Mouse (Mus musculus): ENCODE data around the gene Tmem63b. TPM values are rescaled to one million over a fixed set of nuclear protein-coding genes. Genes with fewer than 3 reads are reported as not detected.
"Not testable (repeated sequence)": the region's sequence is repeated elsewhere in the genome, so short reads cannot be mapped to it uniquely, and the experiment has no call there.

The Tmem63b gene
- polyA plus RNA-seq, 1 experiment = 198 TPM

DNA sequence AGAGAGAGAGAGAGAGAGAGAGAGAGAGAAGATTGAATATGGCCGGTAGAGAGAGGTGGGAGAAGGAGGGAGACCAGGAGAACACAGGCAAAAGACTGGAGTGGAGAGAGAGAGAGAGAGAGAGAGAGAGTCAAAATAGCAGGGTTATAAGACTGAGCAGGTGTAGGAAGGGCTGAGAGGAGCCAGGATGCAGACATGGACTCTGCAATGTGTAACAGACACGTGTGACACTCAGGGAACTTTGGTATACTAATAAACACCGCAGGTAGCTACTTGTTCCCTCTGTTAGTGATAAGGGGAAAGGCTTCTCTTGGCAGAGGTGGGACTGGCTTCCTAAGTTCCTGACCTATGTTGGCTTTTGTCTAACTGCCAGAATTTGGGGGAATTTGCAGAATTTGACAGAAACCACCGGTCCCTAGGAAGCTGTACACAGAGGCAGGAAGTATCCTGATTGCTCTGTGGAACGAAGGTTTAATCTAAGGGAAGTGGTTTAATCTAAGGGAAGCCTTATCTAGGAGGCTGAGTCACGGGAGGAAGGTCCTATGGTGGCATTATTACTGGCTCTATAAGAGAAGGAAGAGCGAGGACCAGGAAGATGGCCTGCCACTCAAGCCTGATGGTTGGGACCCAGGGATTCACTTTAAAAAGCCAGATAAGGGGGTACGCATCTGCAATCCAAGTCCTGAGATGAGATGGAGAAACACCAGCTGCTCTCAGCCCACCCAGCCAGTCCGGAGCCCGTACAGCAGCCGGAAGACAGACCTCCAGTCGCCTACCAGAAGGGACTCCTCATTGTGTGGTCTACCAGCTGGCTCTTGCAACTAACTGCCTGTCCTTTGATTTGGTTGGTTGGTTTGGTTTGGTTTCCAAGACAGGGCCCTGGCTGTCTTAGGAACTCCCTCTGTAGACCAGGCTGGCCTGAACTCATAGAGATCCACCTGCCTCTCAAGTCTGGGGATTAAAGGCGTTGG is 57.5 kb downstream of the Tmem63b start:
- peak in 1 of 2 experiments; percentile 10 for DNase-seq (ENCODE audit: extremely low spot score in 1 of 2, low spot score in 1 of 2)

DNA sequence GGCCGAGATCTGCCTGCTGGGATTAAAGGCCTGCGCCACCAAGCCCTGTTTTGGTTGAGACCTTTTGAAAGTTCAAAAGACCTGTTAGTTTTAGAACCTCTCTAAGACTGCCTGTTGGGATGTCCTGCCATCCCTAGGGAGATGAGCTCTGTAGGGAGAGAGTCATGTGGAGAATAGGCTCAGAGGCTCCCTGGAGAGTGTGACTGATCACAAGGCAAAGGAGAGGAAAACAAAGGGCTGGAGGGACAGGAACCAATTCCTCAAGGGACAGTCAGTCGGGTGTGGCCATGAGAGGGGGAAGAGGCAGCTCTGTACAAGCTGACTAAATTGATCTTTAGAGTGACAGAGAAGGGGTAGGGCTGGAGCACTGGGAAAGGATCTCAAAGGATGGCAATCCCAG is 58.5 kb downstream of the Tmem63b start:
- no peak for DNase-seq (ENCODE audit: extremely low spot score in 1 of 2, low spot score in 1 of 2)

DNA sequence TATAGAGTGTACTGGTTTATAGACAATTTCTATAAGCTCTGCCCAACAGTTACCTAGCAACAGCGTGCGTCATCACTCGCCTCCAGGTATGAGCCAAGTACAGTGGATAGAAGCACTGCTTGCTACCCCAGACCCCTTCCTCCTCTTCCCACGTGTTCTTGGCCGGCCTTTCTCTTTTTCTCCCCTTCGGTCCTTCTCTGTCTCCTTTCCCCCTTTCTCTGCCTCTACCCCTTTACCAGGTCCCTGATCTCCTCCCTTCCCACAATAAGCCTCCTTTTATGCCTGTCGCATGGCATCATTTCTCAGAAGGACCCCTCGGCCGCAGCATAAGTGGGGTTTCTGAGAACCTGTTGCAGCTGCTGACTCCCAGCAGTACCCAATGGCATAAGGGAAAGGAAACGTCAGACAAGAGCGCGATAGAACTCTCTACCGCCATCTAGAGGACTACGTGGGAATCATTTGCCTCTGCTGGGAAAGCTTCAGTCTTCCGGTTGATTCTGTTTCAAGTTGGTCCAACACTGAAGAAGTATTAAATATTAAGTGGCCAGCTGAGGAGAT is 60.0 kb downstream of the Tmem63b start:
- DNase-seq (ENCODE audit: extremely low spot score in 1 of 2, low spot score in 1 of 2) = peak; percentile 57 to 89

DNA sequence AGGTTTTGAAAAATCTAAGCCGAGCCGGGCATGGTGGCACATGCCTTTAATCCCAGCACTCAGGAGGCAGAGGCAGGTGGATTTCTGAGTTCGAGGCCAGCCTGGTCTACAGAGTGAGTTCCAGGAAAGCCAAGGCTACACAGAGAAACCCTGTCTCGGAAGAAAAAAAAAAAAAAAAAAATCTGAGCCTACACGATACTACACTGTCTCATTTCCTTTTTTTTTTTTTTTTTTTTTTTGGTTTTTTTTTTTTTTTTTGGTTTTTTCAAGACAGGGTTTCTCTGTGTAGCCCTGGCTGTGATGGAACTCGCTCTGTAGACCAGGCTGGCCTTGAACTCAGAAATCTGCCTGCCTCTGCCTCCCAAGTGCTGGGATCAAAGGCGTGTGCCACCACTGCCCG is 63.3 kb downstream of the Tmem63b start:
- DNase-seq (ENCODE audit: extremely low spot score in 1 of 2, low spot score in 1 of 2) = not testable (repeated sequence)

DNA sequence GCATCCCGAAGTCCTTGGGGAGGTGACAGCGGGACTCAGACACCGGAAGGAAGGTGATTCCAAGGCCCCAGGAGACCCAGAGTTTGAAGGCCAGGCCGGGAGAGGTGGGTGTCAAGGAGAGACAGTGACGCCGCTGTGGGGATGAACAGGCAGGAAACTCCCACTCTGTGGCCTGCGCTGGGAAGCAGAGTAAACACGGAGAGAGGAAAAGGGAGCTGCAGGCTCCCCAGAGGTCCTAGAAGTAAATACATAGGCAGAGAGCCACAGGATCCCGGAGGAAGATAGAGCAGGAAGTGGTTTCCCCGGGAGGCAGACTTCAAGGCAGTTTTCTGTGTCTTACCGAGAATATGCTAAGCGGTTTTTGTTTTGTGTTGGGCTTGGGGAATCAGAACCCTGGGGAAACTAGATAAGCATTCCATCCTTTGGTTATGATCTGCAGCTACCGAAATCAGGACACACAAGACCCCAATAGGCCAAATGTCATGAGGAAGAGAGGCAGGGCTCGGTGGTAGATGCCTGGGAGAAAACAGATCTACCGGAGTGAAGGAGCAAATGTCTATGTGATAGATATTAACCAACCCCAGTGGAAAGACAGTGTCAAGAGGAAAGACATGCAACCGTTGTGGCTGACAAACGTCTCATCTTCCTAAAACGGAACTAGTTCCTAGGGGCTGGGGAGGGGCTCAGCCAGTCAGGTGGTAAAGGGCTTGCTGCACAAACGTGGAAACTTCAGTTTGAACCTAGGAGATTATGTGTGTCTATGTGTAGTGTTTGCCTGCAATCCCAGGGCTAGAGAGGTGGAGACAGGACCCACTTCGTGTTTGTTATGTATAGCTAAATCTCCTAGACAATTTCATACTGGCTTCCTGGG is 67.1 kb downstream of the Tmem63b start:
- no peak for DNase-seq (ENCODE audit: extremely low spot score in 1 of 2, low spot score in 1 of 2)

DNA sequence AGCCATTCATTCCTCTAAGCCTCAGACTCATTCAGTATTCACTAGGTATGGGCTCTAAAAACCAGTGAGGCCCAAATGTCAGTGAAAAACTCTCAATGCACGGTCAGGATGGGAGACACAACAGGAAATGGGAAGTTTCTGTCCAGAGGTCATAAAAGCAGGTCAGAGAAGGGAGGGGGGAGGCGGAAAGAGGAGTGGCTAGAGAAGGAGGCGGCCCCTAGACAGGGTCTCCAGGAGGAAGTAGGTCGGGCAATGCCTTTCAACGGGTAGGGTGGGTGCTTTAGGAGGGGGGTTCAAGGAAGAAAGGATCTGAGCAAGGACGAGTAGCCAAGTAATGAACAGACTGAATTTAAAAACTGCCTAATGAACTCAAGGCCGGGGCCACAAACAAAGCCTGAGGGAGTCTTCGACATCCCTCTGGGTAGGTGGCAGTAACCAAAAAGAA is 67.7 kb downstream of the Tmem63b start:
- DNase-seq (ENCODE audit: extremely low spot score in 1 of 2, low spot score in 1 of 2) = no peak

DNA sequence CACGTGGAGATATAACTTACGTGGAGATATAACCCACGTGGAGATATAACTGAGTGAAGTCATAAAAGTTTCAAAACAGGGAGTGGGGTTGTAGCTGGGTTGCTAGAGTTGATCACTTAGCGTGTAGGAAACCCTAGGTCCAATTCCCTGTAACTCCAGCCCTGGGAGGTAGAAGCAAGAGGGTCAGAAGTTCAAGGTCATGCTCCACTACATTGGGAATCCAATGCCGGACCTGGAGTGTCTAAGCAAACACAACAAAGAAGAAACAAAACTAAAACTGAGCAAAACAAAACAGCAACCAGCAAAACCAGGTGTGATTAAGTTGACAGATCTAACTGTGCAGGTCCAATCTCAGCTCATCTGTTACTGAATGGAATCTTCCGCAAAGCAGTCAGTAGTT is 69.0 kb downstream of the Tmem63b start:
- DNase-seq (ENCODE audit: extremely low spot score in 1 of 2, low spot score in 1 of 2) = no peak

DNA sequence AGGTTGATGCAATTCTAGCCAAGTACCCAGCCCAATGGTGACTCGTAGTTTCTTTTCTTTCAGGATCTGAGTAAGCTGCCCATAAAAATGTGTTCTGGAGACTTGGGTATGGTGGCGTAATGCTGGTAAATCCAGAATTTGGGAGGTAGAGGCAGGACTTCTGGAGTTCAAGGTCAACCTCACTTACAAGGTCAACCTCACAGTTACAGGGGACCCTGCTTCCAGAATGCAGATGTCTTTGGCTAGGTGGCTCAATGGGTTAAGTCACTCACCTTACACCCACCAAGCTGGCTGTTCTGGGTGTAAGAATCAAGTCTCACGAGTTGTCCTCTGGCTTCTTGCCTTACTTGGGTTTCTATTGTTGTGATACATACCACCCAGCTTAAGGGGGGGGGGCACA is 70.0 kb downstream of the Tmem63b start:
- DNase-seq (ENCODE audit: extremely low spot score in 1 of 2, low spot score in 1 of 2) = no peak

DNA sequence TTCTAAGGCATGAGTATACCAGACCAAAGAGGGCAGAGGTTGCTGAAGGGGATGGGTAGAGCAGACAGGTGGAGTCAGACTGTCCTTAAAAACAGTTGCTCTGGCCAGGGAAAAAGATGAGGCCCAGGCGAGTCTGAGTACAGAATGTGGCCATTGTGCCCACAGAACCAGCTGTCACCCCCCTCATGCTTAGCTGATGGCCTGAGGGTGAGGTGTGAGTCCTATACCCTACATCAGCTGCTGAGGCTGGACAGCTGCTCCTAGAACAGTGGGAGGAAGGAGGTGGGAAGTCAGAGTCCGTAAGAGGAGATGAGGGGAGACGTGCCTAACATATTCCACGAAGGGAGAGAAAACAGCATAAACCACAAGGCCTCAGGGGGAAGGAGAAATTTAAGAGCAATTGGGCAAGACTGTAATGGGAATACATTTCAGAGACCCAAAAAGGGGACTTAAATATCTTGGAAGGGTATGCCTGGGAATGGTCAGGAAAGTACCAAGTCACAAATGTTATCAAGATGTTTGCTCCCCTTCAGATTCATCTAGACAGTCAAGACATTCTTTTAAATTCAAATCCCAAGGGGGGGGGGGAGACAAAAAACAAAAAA is 70.6 kb downstream of the Tmem63b start:
- no peak for DNase-seq (ENCODE audit: extremely low spot score in 1 of 2, low spot score in 1 of 2)

DNA sequence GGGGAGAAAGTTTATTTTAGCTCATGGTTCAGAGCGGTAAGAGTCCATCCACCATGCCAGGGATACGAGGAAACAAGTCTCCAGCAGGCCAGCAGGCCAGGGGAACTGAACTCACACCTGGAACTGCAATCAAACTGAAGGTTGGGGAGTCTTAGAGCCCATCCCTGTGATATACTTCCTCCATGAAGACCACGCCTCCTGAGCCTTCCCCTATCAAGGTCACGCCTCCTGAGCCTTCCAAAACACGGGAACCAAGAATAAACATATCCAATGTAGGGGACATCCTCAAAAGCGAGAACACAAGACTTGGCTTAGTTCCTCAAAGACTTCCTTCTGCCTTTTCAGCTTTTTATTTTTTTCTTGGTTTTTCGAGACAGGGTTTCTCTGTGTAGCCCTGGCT is 73.8 kb downstream of the Tmem63b start:
- DNase-seq (ENCODE audit: extremely low spot score in 1 of 2, low spot score in 1 of 2) = no peak

DNA sequence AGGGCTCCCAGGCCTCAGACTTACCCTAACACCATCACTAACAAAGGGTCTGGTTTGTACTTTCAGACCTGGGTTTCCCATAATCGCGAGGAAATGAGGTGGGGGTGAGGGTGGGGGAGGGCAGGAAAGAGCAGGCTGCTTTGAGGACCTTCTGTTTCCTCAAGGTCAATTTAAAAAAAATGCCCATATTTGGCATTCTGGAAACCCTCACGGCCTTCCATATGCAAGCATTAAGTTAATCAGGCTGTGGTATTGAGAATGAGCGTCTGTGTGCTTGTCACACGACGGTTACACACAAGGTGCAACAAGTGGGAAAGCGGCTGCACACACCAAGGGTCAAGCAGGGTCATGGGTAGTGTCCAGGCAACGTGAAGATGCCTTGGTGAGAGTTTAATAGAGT is 74.7 kb downstream of the Tmem63b start:
- DNase-seq (ENCODE audit: extremely low spot score in 1 of 2, low spot score in 1 of 2) = no peak

Other genes starting within 250 kb of the Tmem63b start
- 4.4 and 4.9 TPM in 2 replicates for gene Spats1, start 211.5 kb downstream of the Tmem63b start, polyA plus RNA-seq (2012; rRNA removed)
- gene Aars2, start 180.1 kb downstream of the Tmem63b start, polyA plus RNA-seq (2012; rRNA removed) = 27.6 and 29.9 TPM in 2 replicates
- gene Tcte1, start 163.5 kb downstream of the Tmem63b start, polyA plus RNA-seq (2012; rRNA removed) = 2.0 and 2.1 TPM in 2 replicates
- 68.7 and 72.1 TPM in 2 replicates for gene Tmem151b, start 137.2 kb downstream of the Tmem63b start, polyA plus RNA-seq (2012; rRNA removed)
- gene Nfkbie, start 131.2 kb downstream of the Tmem63b start, polyA plus RNA-seq (2012; rRNA removed) = 1.8 and 2.0 TPM in 2 replicates
- 57.3 and 59.5 TPM in 2 replicates for gene Slc35b2, start 123.0 kb downstream of the Tmem63b start, polyA plus RNA-seq (2012; rRNA removed)
- gene Hsp90ab1, start 113.6 kb downstream of the Tmem63b start, polyA plus RNA-seq (2012; rRNA removed) = 952 and 985 TPM in 2 replicates
- 35.4 and 38.9 TPM in 2 replicates for gene Slc29a1, start 87.3 kb downstream of the Tmem63b start, polyA plus RNA-seq (2012; rRNA removed)
- gene Mymx, start 84.8 kb downstream of the Tmem63b start, polyA plus RNA-seq (2012; rRNA removed) = not detected in 2 replicates
- gene Capn11, start 27.6 kb downstream of the Tmem63b start, polyA plus RNA-seq (2012; rRNA removed) = 0.23 and 0.34 TPM in 2 replicates
- 48.4 and 52.8 TPM in 2 replicates for gene Mrpl14, start 583 bp downstream of the Tmem63b start, polyA plus RNA-seq (2012; rRNA removed)
- gene 1600014C23Rik, start 46.9 kb upstream of the Tmem63b start, polyA plus RNA-seq (2012; rRNA removed) = 0.22 and 0.27 TPM in 2 replicates

Data from frontal cortex, adult 2 months (tissue).